In the genomic region with DNA sequence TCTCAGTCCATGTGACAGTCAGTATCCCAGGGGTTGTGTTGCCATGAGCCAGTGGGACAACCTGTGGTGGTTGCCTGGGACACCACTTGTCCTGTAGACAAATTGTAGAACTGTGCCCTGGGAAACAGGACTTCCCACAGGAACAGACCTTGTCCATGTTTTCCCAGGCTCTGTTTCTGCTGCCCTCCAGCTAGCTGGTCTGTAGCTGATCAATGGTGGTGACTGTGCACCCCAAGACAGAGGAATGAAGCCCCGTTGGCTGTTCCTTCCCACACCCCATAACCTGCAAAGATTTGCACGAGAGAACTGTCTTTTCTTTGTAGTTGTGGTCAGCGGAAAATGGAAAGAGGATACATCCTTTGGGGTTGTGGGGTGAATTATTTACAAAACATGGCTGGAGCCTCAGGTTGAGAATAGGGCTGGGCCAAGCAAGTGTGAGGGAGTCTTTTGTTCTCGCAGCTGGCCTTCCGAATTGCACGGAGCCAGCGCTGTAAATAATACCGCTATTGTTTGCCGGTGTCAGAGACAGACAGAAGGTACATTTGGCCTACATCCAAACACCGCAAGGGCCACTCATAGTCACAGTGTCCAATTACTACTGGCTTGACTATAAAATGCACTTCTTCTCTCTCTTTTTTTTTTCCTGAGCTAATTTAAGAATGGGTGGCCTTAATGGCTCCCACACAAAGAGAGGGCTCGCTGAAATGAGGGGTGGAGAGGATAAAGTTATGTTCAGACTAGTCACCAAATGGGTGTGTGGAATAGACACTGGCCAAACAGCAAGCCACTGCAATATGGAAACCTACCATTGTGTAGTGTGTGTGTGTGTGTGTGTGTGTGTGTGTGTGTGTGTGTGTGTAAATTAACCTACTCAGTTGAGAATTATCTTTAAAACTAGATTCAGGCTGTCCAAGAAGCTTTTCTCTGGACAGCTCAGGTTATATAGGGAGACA, we compare ENCODE assay signal across 12 mouse cellular contexts. TPM values are rescaled to one million over a fixed set of nuclear protein-coding genes. Genes with fewer than 3 reads are reported as not detected.
DNase-seq lines count a peak whose midpoint lies in the region; ATAC-seq lines count a peak whose summit lies in the region.
"Had no signal": no experiment of that assay in that cellular context is flagged by ENCODE, and none has a peak within 500 bp of the region (broad histone marks: within the 10 kb centered on the region; RNA-seq: fewer than 3 reads in every experiment).

No protein-coding gene starts in this region.

- H3K36me3 ChIP-seq in embryonic facial prominence, embryonic 12.5 days, result no peaks in the 10 kb centered on the region
- no peaks in the 10 kb centered on the region for H3K36me3 ChIP-seq in limb, embryonic 10.5 days

- intact Hi-C loops in gastrocnemius, postnatal 36 days (cut with DNase I), result no loop called here

- H3K9ac ChIP-seq in embryonic facial prominence, embryonic 12.5 days, result no peak overlapping the region

- peaks cover 13% of the 10 kb centered on the region; the same call in 1 of the 2 replicates for H3K4me1 ChIP-seq in embryonic facial prominence, embryonic 12.5 days
- peaks cover 6% of the 10 kb centered on the region for H3K4me1 ChIP-seq in limb, embryonic 10.5 days

- DNase-seq in cerebellum, adult 11-12 months, result peak; percentile 5
- DNase-seq in cerebellum, postnatal 4 days (ENCODE audit: low spot score in 2 of 2), result no peak
- peak; percentile 35 for DNase-seq in R1 (ENCODE audit: low read depth, low spot score)
- no peak for DNase-seq in limb, embryonic 10.5 days (ENCODE audit: low spot score)
- no peak for DNase-seq in gastrocnemius, postnatal 36 days
- no peak for DNase-seq in adrenal gland, adult 2 months
- no peak for DNase-seq in spleen, adult 18-20 months

- no peaks in the 10 kb centered on the region for H3K9me3 ChIP-seq in embryonic facial prominence, embryonic 12.5 days
- H3K9me3 ChIP-seq in limb, embryonic 10.5 days (replicated peaks), result no peaks in the 10 kb centered on the region

- H3K27ac ChIP-seq in embryonic facial prominence, embryonic 12.5 days, result peak overlapping the region; percentile 41; the same call in 1 of the 2 replicates
- peak overlapping the region; percentile 56; the same call in 1 of the 2 replicates for H3K27ac ChIP-seq in limb, embryonic 10.5 days

- no peak overlapping the region for H3K4me3 ChIP-seq in embryonic facial prominence, embryonic 12.5 days
- H3K4me3 ChIP-seq in limb, embryonic 10.5 days, result no peak overlapping the region

- WGBS in embryonic facial prominence, embryonic 12.5 days, result 28% methylated on average over 11 of the region's 11 CpGs
- 83% methylated on average over 11 of the region's 11 CpGs for WGBS in limb, embryonic 10.5 days

- peak; percentile 62; the same call in 1 of the 2 replicates for ATAC-seq in embryonic facial prominence, embryonic 12.5 days (ENCODE audit: insufficient number of reproducible peaks, insufficient read depth, low FRiP score, low TSS enrichment)

- no peak overlapping the region for H3K4me2 ChIP-seq in embryonic facial prominence, embryonic 12.5 days (replicated peaks)

- no peaks in the 10 kb centered on the region for H3K27me3 ChIP-seq in embryonic facial prominence, embryonic 12.5 days
- H3K27me3 ChIP-seq in limb, embryonic 10.5 days (ENCODE audit: low read depth, poor library complexity, severe bottlenecking), result no peaks in the 10 kb centered on the region

RNA-seq across cellular contexts. Expression of a gene that starts 28.1 kb away (rescaled TPM):
- not detected in 2 replicates for polyA plus RNA-seq in embryonic facial prominence, embryonic 12.5 days (2016; fragmentation: Nextera tagmentation; extraction: Ambion mirVana)
- not detected in 2 replicates for polyA plus RNA-seq in limb, embryonic 10.5 days (2016; fragmentation: Nextera tagmentation; extraction: Ambion mirVana)
- total RNA-seq in gastrocnemius, postnatal 36 days (2021), result not detected
- not detected for total RNA-seq in adrenal gland, adult 2 months (2021)
- polyA plus RNA-seq in adrenal gland, adult 2 months (2012; rRNA removed), result not detected in 2 replicates
- total RNA-seq: left cerebral cortex, postnatal 25 days had no signal
- polyA plus RNA-seq: cortical plate, adult 2 months; heart, embryonic 16.5 days; stomach, embryonic 14.5 days had no signal

Comparison
In these comparisons a context has a peak if more than half of its experiments do, and no peak if none do; other contexts are left out.
1. DNase-seq: peak in cerebellum, adult 11-12 months (single experiment) and R1 (single experiment); none in cerebellum, postnatal 4 days (0 of 2), limb, embryonic 10.5 days (single experiment), gastrocnemius, postnatal 36 days (0 of 2), adrenal gland, adult 2 months (single experiment) and spleen, adult 18-20 months (0 of 2).